Mouse (Mus musculus): ENCODE results near the gene Kif1c.

The Kif1c gene

GRCm38 (mm10) chr11:70697376-70697775 is 3.0 kb upstream of the Kif1c start:
- 72% methylated on average over 3 of the region's 3 CpGs for WGBS

GRCm38 (mm10) chr11:70699051-70699450 is 1.3 kb upstream of the Kif1c start:
- WGBS, result 60% methylated on average over 2 of the region's 2 CpGs

GRCm38 (mm10) chr11:70700613-70701012 is 265 bp downstream of the Kif1c start:
- WGBS, result 0% methylated on average over 34 of the region's 34 CpGs

- 11% methylated on average over 10 of the region's 10 CpGs for WGBS
These were observed 1.0 kb downstream of the Kif1c start for GRCm38 (mm10) chr11:70701221-70701955.

GRCm38 (mm10) chr11:70701984-70702733 is 1.8 kb downstream of the Kif1c start:
- WGBS, result 39% methylated on average over 6 of the region's 6 CpGs

- WGBS, result 21% methylated on average over 6 of the region's 6 CpGs
These were observed 2.4 kb downstream of the Kif1c start for GRCm38 (mm10) chr11:70702781-70703180.

- 80% methylated on average over 3 of the region's 3 CpGs for WGBS
These were observed 5.8 kb downstream of the Kif1c start for GRCm38 (mm10) chr11:70706127-70706526.

GRCm38 (mm10) chr11:70711026-70711425 is 10.7 kb downstream of the Kif1c start:
- 65% methylated on average over 10 of the region's 10 CpGs for WGBS

- 88% methylated on average over 6 of the region's 6 CpGs for WGBS
These were observed 12.9 kb downstream of the Kif1c start for GRCm38 (mm10) chr11:70713222-70713621.

- 61% methylated on average over 6 of the region's 6 CpGs for WGBS
These were observed 15.5 kb downstream of the Kif1c start for GRCm38 (mm10) chr11:70715832-70716231.

- 78% methylated on average over 5 of the region's 5 CpGs for WGBS
These were observed 18.1 kb downstream of the Kif1c start for GRCm38 (mm10) chr11:70718481-70718880.

GRCm38 (mm10) chr11:70720567-70720966 is 20.2 kb downstream of the Kif1c start:
- 77% methylated on average over 3 of the region's 3 CpGs for WGBS

GRCm38 (mm10) chr11:70721072-70721471 is 20.7 kb downstream of the Kif1c start:
- WGBS, result 99% methylated on average over 3 of the region's 3 CpGs

GRCm38 (mm10) chr11:70724706-70725105 is 24.4 kb downstream of the Kif1c start:
- WGBS, result 90% methylated on average over 9 of the region's 9 CpGs

GRCm38 (mm10) chr11:70726585-70726984 is 26.2 kb downstream of the Kif1c start:
- 75% methylated on average over 2 of the region's 2 CpGs for WGBS

- 91% methylated on average over 5 of the region's 5 CpGs for WGBS
These were observed 27.0 kb downstream of the Kif1c start for GRCm38 (mm10) chr11:70727385-70727784.

- WGBS, result 64% methylated on average over 9 of the region's 9 CpGs
These were observed 30.2 kb downstream of the Kif1c start for GRCm38 (mm10) chr11:70730427-70731038.

GRCm38 (mm10) chr11:70731178-70731577 is 30.8 kb downstream of the Kif1c start:
- WGBS, result 11% methylated on average over 5 of the region's 5 CpGs

GRCm38 (mm10) chr11:70733256-70733655 is 32.9 kb downstream of the Kif1c start:
- WGBS, result 78% methylated on average over 5 of the region's 5 CpGs

- 78% methylated on average over 5 of the region's 5 CpGs for WGBS
These were observed 37.4 kb downstream of the Kif1c start for GRCm38 (mm10) chr11:70737749-70738148.

- 90% methylated on average over 3 of the region's 3 CpGs for WGBS
These were observed 41.3 kb downstream of the Kif1c start for GRCm38 (mm10) chr11:70741603-70742002.

GRCm38 (mm10) chr11:70742117-70742516 is 41.8 kb downstream of the Kif1c start:
- 62% methylated on average over 7 of the region's 7 CpGs for WGBS

Measured in cerebral cortex, adult 2 months (tissue).